Mouse (Mus musculus) spleen, adult 2 months (tissue): ENCODE data around the gene Cacna1f. TPM values are rescaled to one million over a fixed set of nuclear protein-coding genes. Genes with fewer than 3 reads are reported as not detected.

Experiments used
- DNase-seq, 2 experiments: peaks; one replicate each; pipeline versions ENCODE4 v3.0.0 to v3.0.0-alpha.2; 2012 to 2021; ENCODE audit warnings: low spot score in 2 of 2, low read depth in 1 of 2
- H3K27ac ChIP-seq: fragments of 200-500 bp; 2 replicates; pipeline ENCODE4 v1.5.1; 2012; ENCODE audit warnings: low read length, inconsistent platforms; ENCODE audit not compliant: insufficient read depth
- H3K27me3 ChIP-seq: fragments of 200-500 bp; 2 replicates; pipeline ENCODE4 v1.6.1; 2012; ENCODE audit warnings: mild to moderate bottlenecking, moderate library complexity, low read length, inconsistent platforms; ENCODE audit not compliant: control insufficient read depth, insufficient read depth
- H3K36me3 ChIP-seq: fragments of 200-500 bp; 2 replicates; pipeline ENCODE4 v1.6.1; 2012; ENCODE audit warnings: mild to moderate bottlenecking, low read length, inconsistent platforms; ENCODE audit not compliant: control insufficient read depth, insufficient read depth
- H3K4me1 ChIP-seq: fragments of 200-500 bp; 2 replicates; pipeline ENCODE4 v1.6.1; 2011; ENCODE audit warnings: inconsistent platforms; ENCODE audit not compliant: control insufficient read depth, insufficient read depth, insufficient read length
- H3K4me3 ChIP-seq: fragments of 200-500 bp; 2 replicates; pipeline ENCODE4 v1.5.1; 2011; ENCODE audit warnings: mild to moderate bottlenecking, inconsistent platforms; ENCODE audit not compliant: insufficient read depth, insufficient read length; ENCODE audit errors: extremely low read depth
- CTCF ChIP-seq: fragments of 200-500 bp; IDR thresholded peaks from 2 replicates; pipeline ENCODE4 v1.5.1; 2011; ENCODE audit warnings: mild to moderate bottlenecking, inconsistent platforms; ENCODE audit not compliant: insufficient read depth, insufficient read length, insufficient replicate concordance; ENCODE audit errors: extremely low read depth
- POLR2A ChIP-seq: fragments of 200-500 bp; IDR thresholded peaks from 2 replicates; pipeline ENCODE4 v1.6.1; 2011; ENCODE audit warnings: low read depth, low read length, inconsistent platforms
- WGBS: fragments of 180-500 bp; shearing (Covaris S2); methylation state at CpG from one replicate; pipeline ENCODE4 v1.1.7; 2018; 5-methylcytosine and 5-hydroxymethylcytosine counted together
- polyA plus RNA-seq: library from polyadenylated mRNA; depleted of rRNA; stranded (reverse); fragments of >200 nt; gene quantifications from 2 replicates; pipeline ENCODE4 v1.2.3, GENCODE M21; 2012; rRNA removed

Cacna1f gene
- polyA plus RNA-seq = 0.07 and 0.09 TPM in 2 replicates

DNA sequence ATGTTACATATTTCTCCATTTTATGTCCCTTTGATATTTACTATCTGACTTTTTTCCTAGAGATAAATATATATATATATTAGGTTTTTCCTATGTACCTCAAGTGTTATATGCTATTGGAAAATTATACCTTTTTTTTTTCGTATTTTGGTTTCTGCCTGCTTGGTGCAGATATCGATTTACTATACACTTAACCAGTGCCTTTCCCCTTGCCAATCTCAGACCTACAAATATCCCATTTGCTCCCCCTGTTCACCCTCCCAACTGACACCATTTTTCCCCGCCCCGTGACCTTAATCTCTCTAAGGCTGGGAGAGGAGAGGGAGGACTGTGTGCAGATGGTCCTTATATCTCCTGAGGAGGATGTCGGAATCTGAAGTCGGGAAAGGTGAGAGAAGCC is at the start of gene Cacna1f:
TSS of gene Cacna1f (plus strand) at position 301 of the 400 bp plus-strand sequence.
- no peak for DNase-seq
- H3K4me1 ChIP-seq = no peaks in the 10 kb centered on the region; the same call in 1 of the 2 replicates
- TF ChIP-seq CTCF (no peak), POLR2A (no peak)
- H3K36me3 ChIP-seq = no peaks in the 10 kb centered on the region
- 80% methylated on average over 6 of the region's 6 CpGs for WGBS
- H3K4me3 ChIP-seq = no peak within 1 kb of the TSS
- H3K27ac ChIP-seq = no peak within 1 kb of the TSS
- no peaks in the 10 kb centered on the region for H3K27me3 ChIP-seq

DNA sequence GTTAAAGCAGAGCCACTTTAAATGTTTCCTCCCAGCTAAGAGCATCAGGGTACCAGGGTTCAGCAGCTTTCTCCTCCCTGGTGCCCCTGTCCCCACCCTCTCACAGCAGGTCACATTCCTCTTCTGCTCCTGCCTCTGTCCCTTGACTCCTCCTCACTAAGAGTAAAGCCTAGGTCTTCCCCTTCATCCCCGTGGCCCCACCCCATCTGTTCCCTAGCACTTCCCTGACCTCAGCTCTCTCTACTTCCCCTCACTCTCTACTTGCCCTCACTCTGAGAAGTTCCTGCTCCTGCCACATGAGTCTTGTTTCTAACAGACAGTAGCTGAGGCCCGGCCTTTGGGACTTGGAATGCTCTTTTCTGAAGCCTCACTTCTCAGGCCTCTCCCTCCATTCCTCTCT is 43.8 kb upstream of the Cacna1f start:
- no peak for TF ChIP-seq POLR2A
- TF ChIP-seq CTCF = no peak
- no peak for DNase-seq
- WGBS = 41% methylated on average over 2 of the region's 2 CpGs
- Histone ChIP-seq H3K36me3 (0 out of 2 replicates have a peak, but pooled peaks cover 1% of the 10 kb centered on the region), H3K4me3 (no peak overlapping the region), H3K27ac (no peak overlapping the region), H3K4me1 (no peaks in the 10 kb centered on the region; the same call in 1 of the 2 replicates), H3K27me3 (no peaks in the 10 kb centered on the region)

DNA sequence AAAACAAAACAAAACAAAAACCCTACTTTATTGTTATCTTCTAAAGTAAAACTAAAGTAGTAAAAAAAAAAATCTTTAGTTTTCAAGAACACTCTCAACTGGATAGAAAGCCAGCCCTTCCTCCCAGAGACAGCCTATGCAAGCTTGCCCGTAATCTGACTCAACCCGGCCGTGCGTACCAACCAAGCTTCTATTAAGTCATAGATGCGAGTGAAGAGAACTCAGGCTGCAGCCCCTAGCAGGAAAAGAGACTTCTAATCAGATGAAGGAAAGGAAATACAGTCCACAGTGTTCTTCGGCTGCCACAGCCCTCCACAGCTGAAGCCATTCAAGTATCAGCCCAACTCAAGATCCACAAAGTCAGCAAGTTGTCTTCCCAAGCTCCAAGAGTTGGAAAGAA is 40.5 kb upstream of the Cacna1f start:
- DNase-seq = no peak
- H3K4me3 ChIP-seq = no peak overlapping the region
- 50% methylated on average over 6 of the region's 6 CpGs for WGBS
- H3K4me1 ChIP-seq = no peaks in the 10 kb centered on the region; the same call in 1 of the 2 replicates
- H3K27ac ChIP-seq = no peak overlapping the region
- TF ChIP-seq POLR2A = no peak
- no peak for TF ChIP-seq CTCF
- no peaks in the 10 kb centered on the region for H3K36me3 ChIP-seq
- no peaks in the 10 kb centered on the region for H3K27me3 ChIP-seq

DNA sequence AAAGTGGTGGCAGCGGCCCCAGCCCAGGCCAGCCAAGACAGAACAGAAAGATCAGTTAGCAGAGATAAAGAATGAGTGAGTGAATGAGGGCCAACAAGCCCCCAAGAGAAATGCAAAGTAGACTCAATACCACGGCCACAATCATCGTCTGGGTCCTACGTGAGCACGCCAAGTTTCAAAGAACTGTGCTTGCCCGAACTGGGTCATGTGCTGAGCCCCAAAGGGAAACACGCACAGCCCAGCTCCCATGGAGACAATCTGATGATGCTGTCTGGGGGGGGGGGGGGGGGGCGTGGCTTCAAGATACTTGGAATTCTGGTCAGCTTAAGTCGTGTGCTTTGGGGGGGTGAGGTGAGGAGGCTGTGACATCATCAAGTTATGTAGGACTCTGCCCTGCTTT is 39.4 kb upstream of the Cacna1f start:
- 63% methylated on average over 8 of the region's 9 CpGs for WGBS
- H3K27me3 ChIP-seq = no peaks in the 10 kb centered on the region
- H3K27ac ChIP-seq = peak overlapping the region; percentile 35; the same call in 1 of the 2 replicates
- peaks cover 6% of the 10 kb centered on the region; the same call in 1 of the 2 replicates for H3K4me1 ChIP-seq
- no peak for TF ChIP-seq POLR2A
- TF ChIP-seq CTCF = no peak
- no peak overlapping the region for H3K4me3 ChIP-seq
- no peak for DNase-seq
- H3K36me3 ChIP-seq = no peaks in the 10 kb centered on the region

DNA sequence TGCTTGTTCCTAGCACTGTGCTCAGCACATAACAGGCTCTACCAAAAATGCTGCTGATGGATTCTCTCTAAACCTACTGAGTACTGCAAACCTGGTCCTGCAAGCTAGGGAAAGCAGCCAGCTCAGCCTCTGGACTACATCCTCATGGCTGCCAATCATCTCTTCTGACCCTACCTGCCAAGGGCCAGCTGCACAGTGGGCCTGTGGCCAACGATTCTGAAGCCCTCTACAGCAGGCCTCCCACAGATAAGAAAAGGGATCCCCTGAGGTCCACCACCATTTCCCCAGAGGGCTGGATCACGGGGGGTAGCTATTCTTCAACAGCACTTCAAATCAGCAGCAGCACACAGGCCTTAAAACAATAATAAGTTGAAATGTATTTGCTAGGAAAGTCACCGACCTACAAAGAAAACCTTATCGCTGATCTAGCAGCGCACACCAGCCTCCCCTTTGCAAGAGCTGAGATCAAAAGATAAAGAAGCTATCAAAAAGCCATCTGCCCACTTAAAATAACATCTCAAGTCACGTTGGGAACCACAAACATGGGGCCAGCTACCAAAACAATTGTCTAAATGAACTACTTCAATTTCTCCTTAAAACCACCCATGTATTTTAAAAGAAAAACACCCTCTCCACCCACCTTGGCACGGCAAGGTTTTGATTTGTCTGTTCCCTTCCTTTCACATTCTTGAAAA is 36.3 kb upstream of the Cacna1f start:
- Histone ChIP-seq H3K4me3 (no peak overlapping the region), H3K4me1 (peaks cover 15% of the 10 kb centered on the region), H3K27ac (peak overlapping the region; percentile 84), H3K27me3 (no peaks in the 10 kb centered on the region), H3K36me3 (no peaks in the 10 kb centered on the region)
- WGBS = 58% methylated on average over 7 of the region's 7 CpGs
- peak in 1 of 2 experiments; percentile 22 for DNase-seq
- no peak for TF ChIP-seq CTCF

DNA sequence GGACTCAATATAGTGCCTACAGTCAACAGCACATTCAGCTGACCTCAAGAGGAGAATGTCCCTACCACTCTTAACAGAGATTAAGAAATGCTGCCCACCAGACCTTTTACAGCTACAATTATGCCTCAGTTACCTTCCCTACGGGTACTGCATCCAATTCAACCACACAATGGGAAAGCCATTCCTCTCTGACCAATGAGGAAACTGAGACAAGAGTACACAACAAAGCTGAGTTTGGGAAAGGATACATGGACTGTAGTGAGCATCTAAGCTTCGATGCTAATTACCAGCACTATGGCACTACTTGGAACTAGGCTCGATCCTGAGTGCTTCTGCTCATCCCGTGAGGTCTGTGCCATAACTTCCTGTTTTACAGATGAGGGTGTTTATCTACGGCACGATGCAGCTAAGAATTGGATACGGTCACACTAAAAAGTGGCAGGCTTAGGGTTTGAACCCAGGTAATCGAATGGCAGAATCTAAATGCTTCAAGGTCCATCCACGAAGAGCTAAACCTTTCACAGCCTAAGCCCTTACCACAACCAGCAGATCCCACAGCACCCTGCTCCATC is 35.2 kb upstream of the Cacna1f start:
- 77% methylated on average over 9 of the region's 9 CpGs for WGBS
- no peaks in the 10 kb centered on the region for H3K36me3 ChIP-seq
- no peak for DNase-seq
- peak overlapping the region; percentile 18; the same call in 1 of the 2 replicates for H3K4me3 ChIP-seq
- no peaks in the 10 kb centered on the region for H3K27me3 ChIP-seq
- no peak for TF ChIP-seq CTCF
- H3K27ac ChIP-seq = peak overlapping the region; percentile 79
- peaks cover 15% of the 10 kb centered on the region for H3K4me1 ChIP-seq

DNA sequence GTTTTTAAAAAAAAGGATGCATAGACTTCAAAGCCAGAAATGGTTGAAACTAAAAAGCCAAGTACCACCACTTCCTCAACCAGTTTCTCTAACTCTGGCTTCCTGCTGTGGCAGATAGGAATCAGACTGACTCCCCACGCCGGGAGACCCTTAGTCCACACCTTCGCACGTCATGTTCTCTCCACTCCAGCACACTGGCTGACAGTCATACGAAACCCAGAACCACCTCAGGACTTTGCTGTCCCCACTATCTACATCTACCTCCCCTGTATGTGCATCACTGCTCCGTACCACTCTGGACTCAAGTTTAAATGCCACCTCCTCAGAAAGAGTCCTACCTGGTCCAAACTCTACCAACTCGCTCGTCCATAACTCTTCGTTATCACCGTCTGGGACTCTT is 34.4 kb upstream of the Cacna1f start:
- H3K27ac ChIP-seq = peak overlapping the region; percentile 91
- no peaks in the 10 kb centered on the region for H3K36me3 ChIP-seq
- H3K27me3 ChIP-seq = no peaks in the 10 kb centered on the region
- no peak for DNase-seq
- no peak for TF ChIP-seq CTCF
- TF ChIP-seq POLR2A = no peak
- H3K4me3 ChIP-seq = peak overlapping the region; percentile 75; the same call in 1 of the 2 replicates
- H3K4me1 ChIP-seq = peaks cover 15% of the 10 kb centered on the region
- WGBS = 75% methylated on average over 10 of the region's 10 CpGs
